Mouse (Mus musculus) neural tube, embryonic 15.5 days (tissue): ENCODE measurements around the gene Morc3. TPM values are rescaled to one million over a fixed set of nuclear protein-coding genes. Genes with fewer than 3 reads are reported as not detected.

Source experiments
- ATAC-seq: fragments of 200-750 bp; cut with Nextera tagmentation; 2 replicates; pipeline ENCODE4 v1.8.0; 2017; ENCODE audit warnings: mild to moderate bottlenecking, moderate TSS enrichment, moderate library complexity; ENCODE audit not compliant: low FRiP score
- H3K27ac ChIP-seq: fragments of 300-500 bp; sonication (generic); replicated peaks from 2 replicates; pipeline ENCODE4 v1.5.1; 2015; ENCODE audit warnings: mild to moderate bottlenecking, inconsistent platforms
- H3K27me3 ChIP-seq: fragments of 300-500 bp; sonication (generic); replicated peaks from 2 replicates; pipeline ENCODE4 v1.6.1; 2015; ENCODE audit warnings: inconsistent platforms
- H3K36me3 ChIP-seq: fragments of 300-500 bp; sonication (generic); 2 replicates; pipeline ENCODE4 v1.6.1; 2015; ENCODE audit warnings: inconsistent platforms
- H3K4me1 ChIP-seq: fragments of 300-500 bp; sonication (generic); 2 replicates; pipeline ENCODE4 v1.6.1; 2015; ENCODE audit warnings: inconsistent platforms
- H3K4me2 ChIP-seq: fragments of 300-500 bp; sonication (generic); 2 replicates; pipeline ENCODE4 v1.6.1; 2015; ENCODE audit warnings: inconsistent platforms, mild to moderate bottlenecking, moderate library complexity
- H3K4me3 ChIP-seq: fragments of 300-500 bp; sonication (generic); replicated peaks from 2 replicates; pipeline ENCODE4 v1.5.1; 2015; ENCODE audit warnings: mild to moderate bottlenecking, inconsistent platforms
- H3K9ac ChIP-seq: fragments of 300-500 bp; sonication (generic); replicated peaks from 2 replicates; pipeline ENCODE4 v1.6.1; 2015; ENCODE audit warnings: mild to moderate bottlenecking, inconsistent platforms
- H3K9me3 ChIP-seq: fragments of 300-500 bp; sonication (generic); replicated peaks from 2 replicates; pipeline ENCODE4 v1.6.1; 2016; ENCODE audit warnings: inconsistent platforms
- WGBS: fragments of 180-500 bp; shearing (Covaris S2); methylation state at CpG from one replicate; pipeline ENCODE4 v1.1.7; 2015; ENCODE audit warnings: mixed read lengths; 5-methylcytosine and 5-hydroxymethylcytosine counted together
- polyA plus RNA-seq: library from polyadenylated mRNA; unstranded; fragments of >200 nt; fragmentation: Nextera tagmentation; extraction: Ambion mirVana; gene quantifications from 2 replicates; pipeline ENCODE4 v1.2.1, GENCODE M21; 2015

Morc3 gene
- polyA plus RNA-seq, 1 experiment from 2014 or later: 32.1 TPM

DNA sequence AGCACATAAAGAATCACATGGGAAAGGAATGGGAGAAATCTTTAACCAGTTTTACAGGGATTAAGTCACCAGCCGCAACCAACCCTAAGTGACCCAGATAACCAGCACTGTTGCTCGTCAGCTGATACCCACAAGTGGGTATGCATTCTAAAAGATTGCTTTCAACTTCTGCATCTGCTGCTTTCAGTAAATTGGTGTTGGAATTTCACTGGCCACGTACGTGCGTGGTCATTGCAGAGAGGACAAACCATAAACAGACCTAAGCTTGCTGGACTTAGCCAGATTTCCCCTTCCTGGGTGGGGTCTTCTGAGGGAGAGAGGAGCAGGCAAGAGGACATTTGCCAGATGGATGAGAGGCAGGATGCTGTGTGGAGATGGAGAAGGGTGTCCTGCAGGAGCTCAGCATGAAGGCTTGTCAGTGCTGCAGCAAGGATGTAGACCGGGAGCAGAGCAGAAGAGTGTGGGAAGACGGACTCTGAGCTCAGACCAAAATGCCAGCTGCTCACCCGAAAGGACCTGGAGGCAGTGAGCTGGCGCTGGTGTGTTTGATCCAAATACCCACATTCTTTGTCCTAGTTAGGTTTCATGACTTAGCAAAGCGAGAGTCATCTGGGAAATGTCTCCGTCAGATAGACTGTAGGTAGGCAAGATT lies 34.0 kb upstream of the Morc3 start:
- Histone ChIP-seq H3K9ac (no peak overlapping the region), H3K27ac (no peak overlapping the region), H3K27me3 (no peaks in the 10 kb centered on the region), H3K4me1 (no peaks in the 10 kb centered on the region), H3K9me3 (no peaks in the 10 kb centered on the region), H3K36me3 (peaks cover 42% of the 10 kb centered on the region), H3K4me3 (no peak overlapping the region), H3K4me2 (no peak overlapping the region)
- WGBS: 88% methylated on average over 11 of the region's 11 CpGs
- ATAC-seq: no peak

GRCm38 (mm10) chr16:93798623-93799022 lies 33.3 kb upstream of the Morc3 start:
- 78% methylated on average over 5 of the region's 5 CpGs for WGBS
- H3K9me3 ChIP-seq: no peaks in the 10 kb centered on the region
- no peak overlapping the region for H3K27ac ChIP-seq
- H3K4me1 ChIP-seq: no peaks in the 10 kb centered on the region
- no peaks in the 10 kb centered on the region for H3K27me3 ChIP-seq
- no peak overlapping the region for H3K4me3 ChIP-seq
- no peak overlapping the region for H3K9ac ChIP-seq
- no peak for ATAC-seq
- H3K4me2 ChIP-seq: no peak overlapping the region
- peaks cover 41% of the 10 kb centered on the region for H3K36me3 ChIP-seq

DNA sequence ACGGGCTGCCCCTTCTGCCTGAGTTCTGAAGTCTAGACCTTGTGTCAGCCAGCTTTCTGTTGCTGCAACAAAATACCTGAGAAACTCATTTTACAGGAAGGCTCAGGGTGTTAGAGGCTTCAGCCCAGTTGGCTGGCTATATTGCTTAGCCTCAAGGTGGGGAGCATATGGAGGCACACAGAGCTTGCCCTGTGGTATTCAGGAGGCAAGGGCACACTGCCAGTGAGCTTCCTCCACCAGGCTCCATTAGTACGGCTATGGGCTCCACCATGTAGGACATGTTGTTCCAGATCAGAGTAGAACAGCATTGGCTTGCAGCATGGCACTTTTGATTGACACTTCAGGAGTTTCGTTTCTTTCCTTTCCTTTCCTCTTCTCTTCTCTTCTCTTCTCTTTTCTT lies 32.9 kb upstream of the Morc3 start:
- no peaks in the 10 kb centered on the region for H3K27me3 ChIP-seq
- H3K36me3 ChIP-seq: peaks cover 45% of the 10 kb centered on the region
- no peak for ATAC-seq
- WGBS: 89% methylated on average over 3 of the region's 3 CpGs
- H3K4me3 ChIP-seq: no peak overlapping the region
- H3K27ac ChIP-seq: no peak overlapping the region
- H3K9ac ChIP-seq: no peak overlapping the region
- no peaks in the 10 kb centered on the region for H3K9me3 ChIP-seq
- no peaks in the 10 kb centered on the region for H3K4me1 ChIP-seq
- no peak overlapping the region for H3K4me2 ChIP-seq

DNA sequence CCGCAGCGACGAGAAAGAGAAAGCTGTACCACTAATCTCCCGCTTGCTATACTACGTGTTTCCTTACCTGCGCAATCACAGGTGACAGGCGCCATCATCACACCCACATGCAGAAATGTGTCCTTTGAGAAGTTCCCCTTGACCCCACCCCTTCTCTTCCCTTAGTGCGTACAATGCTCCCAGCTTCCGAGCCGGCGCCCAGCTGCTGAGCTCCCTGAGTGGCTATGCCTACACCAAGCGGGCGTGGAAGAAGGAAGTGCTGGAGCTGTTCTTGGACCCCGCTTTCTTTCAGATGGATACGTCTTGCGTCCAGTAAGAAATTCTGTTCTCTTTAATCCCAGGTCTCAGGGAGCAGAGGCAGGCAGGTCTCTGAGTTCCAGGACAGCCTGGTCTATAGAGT lies 32.0 kb upstream of the Morc3 start:
- WGBS: 97% methylated on average over 16 of the region's 16 CpGs
- H3K27me3 ChIP-seq: no peaks in the 10 kb centered on the region
- no peak for ATAC-seq

GRCm38 (mm10) chr16:93807167-93807566 lies 24.8 kb upstream of the Morc3 start:
- Histone ChIP-seq H3K4me1 (no peaks in the 10 kb centered on the region), H3K4me3 (no peak overlapping the region), H3K27me3 (no peaks in the 10 kb centered on the region), H3K27ac (no peak overlapping the region), H3K9ac (no peak overlapping the region), H3K9me3 (0 out of 2 replicates have a peak, but pooled peaks cover 4% of the 10 kb centered on the region), H3K36me3 (peaks cover 70% of the 10 kb centered on the region), H3K4me2 (no peak overlapping the region)
- WGBS: 92% methylated on average over 6 of the region's 6 CpGs
- no peak for ATAC-seq

More for the DNA sequence above, 32.0 kb upstream of the Morc3 start:
- H3K4me3 ChIP-seq: no peak overlapping the region
- H3K4me2 ChIP-seq: no peak overlapping the region
- no peaks in the 10 kb centered on the region for H3K9me3 ChIP-seq
- H3K27ac ChIP-seq: no peak overlapping the region
- H3K4me1 ChIP-seq: no peaks in the 10 kb centered on the region
- peaks cover 47% of the 10 kb centered on the region for H3K36me3 ChIP-seq
- no peak overlapping the region for H3K9ac ChIP-seq

DNA sequence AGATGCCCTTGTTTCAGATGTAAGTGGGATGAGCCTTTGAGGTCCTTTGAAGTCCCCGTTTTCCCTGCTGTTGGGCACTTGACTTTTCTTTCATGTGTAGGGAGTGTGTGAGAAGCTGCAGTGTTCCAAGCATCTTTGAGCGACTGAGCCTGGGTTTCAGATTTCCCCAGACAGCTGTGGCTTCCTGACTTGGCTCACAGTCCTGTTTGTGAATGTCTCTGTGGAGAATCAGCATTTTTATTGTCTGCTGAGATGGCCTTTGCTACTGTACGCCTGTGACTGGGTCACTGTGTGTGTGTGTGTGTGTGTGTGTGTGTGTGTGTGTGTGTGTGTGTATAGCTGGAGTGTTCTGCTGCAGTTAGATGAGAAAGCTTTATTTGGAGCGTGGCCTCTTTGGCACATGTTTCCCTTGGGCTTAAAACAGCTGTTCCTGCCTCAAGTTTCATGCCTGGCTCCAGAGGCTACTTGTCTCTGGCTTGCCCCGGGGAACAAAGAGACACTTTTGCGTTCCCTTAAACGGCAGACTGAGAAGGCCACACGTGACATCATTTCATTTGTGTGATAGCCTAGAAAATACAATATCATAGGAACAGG lies 23.9 kb upstream of the Morc3 start:
- 26% methylated on average over 8 of the region's 8 CpGs for WGBS
- ATAC-seq: peak; percentile 35
- H3K36me3 ChIP-seq: peaks cover 72% of the 10 kb centered on the region
- no peak overlapping the region for H3K9ac ChIP-seq
- 0 out of 2 replicates have a peak, but pooled peaks cover 4% of the 10 kb centered on the region for H3K9me3 ChIP-seq
- no peak overlapping the region for H3K4me3 ChIP-seq
- no peaks in the 10 kb centered on the region for H3K4me1 ChIP-seq
- H3K4me2 ChIP-seq: no peak overlapping the region
- 0 out of 2 replicates have a peak overlapping the region, but pooled peaks have one; percentile 24 for H3K27ac ChIP-seq
- H3K27me3 ChIP-seq: no peaks in the 10 kb centered on the region

- Histone ChIP-seq H3K4me3 (no peak overlapping the region), H3K4me1 (peaks cover 10% of the 10 kb centered on the region), H3K27me3 (0 out of 2 replicates have a peak, but pooled peaks cover 3% of the 10 kb centered on the region), H3K9ac (no peak overlapping the region), H3K4me2 (no peak overlapping the region), H3K9me3 (0 out of 2 replicates have a peak, but pooled peaks cover under 1% of the 10 kb centered on the region), H3K36me3 (peaks cover 15% of the 10 kb centered on the region), H3K27ac (peak overlapping the region; percentile 29)
- WGBS: 47% methylated on average over 20 of the region's 20 CpGs
- no peak for ATAC-seq
Measured at GRCm38 (mm10) chr16:93815856-93816736, 15.8 kb upstream of the Morc3 start.

- Histone ChIP-seq H3K27me3 (0 out of 2 replicates have a peak, but pooled peaks cover 3% of the 10 kb centered on the region), H3K9ac (no peak overlapping the region), H3K9me3 (no peaks in the 10 kb centered on the region), H3K4me3 (no peak overlapping the region), H3K36me3 (peaks cover 7% of the 10 kb centered on the region), H3K27ac (no peak overlapping the region), H3K4me2 (no peak overlapping the region), H3K4me1 (peaks cover 10% of the 10 kb centered on the region)
- ATAC-seq: no peak
- WGBS: 76% methylated on average over 7 of the region's 7 CpGs
Measured at GRCm38 (mm10) chr16:93816861-93817260, 15.1 kb upstream of the Morc3 start.

GRCm38 (mm10) chr16:93817371-93817770 lies 14.6 kb upstream of the Morc3 start:
- Histone ChIP-seq H3K27ac (no peak overlapping the region), H3K36me3 (peaks cover 2% of the 10 kb centered on the region), H3K27me3 (0 out of 2 replicates have a peak, but pooled peaks cover 3% of the 10 kb centered on the region), H3K9ac (no peak overlapping the region), H3K4me3 (no peak overlapping the region), H3K9me3 (no peaks in the 10 kb centered on the region), H3K4me2 (no peak overlapping the region), H3K4me1 (peaks cover 10% of the 10 kb centered on the region)
- 64% methylated on average over 5 of the region's 5 CpGs for WGBS
- ATAC-seq: no peak

GRCm38 (mm10) chr16:93818691-93819324 lies 13.1 kb upstream of the Morc3 start:
- 2% methylated on average over 12 of the region's 12 CpGs for WGBS
- Histone ChIP-seq H3K4me2 (no peak overlapping the region), H3K4me1 (peaks cover 10% of the 10 kb centered on the region), H3K27me3 (0 out of 2 replicates have a peak, but pooled peaks cover 3% of the 10 kb centered on the region), H3K4me3 (no peak overlapping the region), H3K9ac (no peak overlapping the region), H3K9me3 (peaks cover 6% of the 10 kb centered on the region; the same call in 1 of the 2 replicates), H3K36me3 (no peaks in the 10 kb centered on the region), H3K27ac (no peak overlapping the region)
- ATAC-seq: no peak

DNA sequence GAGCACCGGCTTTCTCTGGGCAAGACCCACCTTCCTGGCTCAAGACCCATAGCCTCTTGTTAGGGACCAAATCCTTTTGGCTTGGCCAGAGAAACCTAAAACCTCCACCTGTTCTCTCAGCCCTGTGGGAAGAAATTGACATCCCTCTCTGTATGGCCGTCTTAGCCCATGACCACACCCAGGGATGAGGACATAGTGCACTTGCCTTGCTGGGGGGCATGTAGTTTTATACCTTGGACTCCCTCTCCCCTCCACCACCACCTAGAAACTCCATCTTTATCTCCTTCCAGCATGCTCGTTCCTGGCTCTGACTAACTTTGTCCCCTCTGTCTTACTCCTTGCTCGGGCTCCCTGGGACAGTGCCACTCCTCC lies 12.6 kb upstream of the Morc3 start:
- ATAC-seq: no peak
- Histone ChIP-seq H3K36me3 (no peaks in the 10 kb centered on the region), H3K27ac (no peak overlapping the region), H3K9me3 (peaks cover 6% of the 10 kb centered on the region; the same call in 1 of the 2 replicates), H3K9ac (no peak overlapping the region), H3K27me3 (0 out of 2 replicates have a peak, but pooled peaks cover 3% of the 10 kb centered on the region), H3K4me2 (no peak overlapping the region), H3K4me1 (peaks cover 10% of the 10 kb centered on the region), H3K4me3 (no peak overlapping the region)
- 50% methylated on average over 4 of the region's 4 CpGs for WGBS
